Mouse (Mus musculus) forebrain, embryonic 15.5 days (tissue): ENCODE data around the gene Klf11. TPM values are rescaled to one million over a fixed set of nuclear protein-coding genes. Genes with fewer than 3 reads are reported as not detected.

Source experiments
- ATAC-seq: fragments of 200-750 bp; cut with Nextera tagmentation; replicated peaks from 2 replicates; pipeline ENCODE4 v1.8.0; 2017; ENCODE audit warnings: mild to moderate bottlenecking, moderate TSS enrichment, moderate library complexity
- H3K27ac ChIP-seq: fragments of 300-500 bp; sonication (generic); replicated peaks from 2 replicates; pipeline ENCODE4 v1.5.1; 2015; ENCODE audit warnings: mild to moderate bottlenecking, inconsistent platforms
- H3K27me3 ChIP-seq: fragments of 300-500 bp; sonication (generic); 2 replicates; pipeline ENCODE4 v1.6.1; 2015; ENCODE audit warnings: inconsistent platforms
- H3K36me3 ChIP-seq: fragments of 300-500 bp; sonication (generic); 2 replicates; pipeline ENCODE4 v1.6.1; 2015; ENCODE audit warnings: mild to moderate bottlenecking, inconsistent platforms
- H3K4me1 ChIP-seq: fragments of 300-500 bp; sonication (generic); 2 replicates; pipeline ENCODE4 v1.6.1; 2015; ENCODE audit warnings: inconsistent platforms
- H3K4me2 ChIP-seq: fragments of 300-500 bp; sonication (generic); replicated peaks from 2 replicates; pipeline ENCODE4 v1.6.1; 2015; ENCODE audit warnings: mild to moderate bottlenecking, inconsistent platforms
- H3K4me3 ChIP-seq: fragments of 300-500 bp; sonication (generic); 2 replicates; pipeline ENCODE4 v1.5.1; 2015; ENCODE audit warnings: mild to moderate bottlenecking, inconsistent platforms
- H3K9ac ChIP-seq: fragments of 300-500 bp; sonication (generic); replicated peaks from 2 replicates; pipeline ENCODE4 v1.6.1; 2015; ENCODE audit warnings: mild to moderate bottlenecking, inconsistent platforms
- H3K9me3 ChIP-seq: fragments of 300-500 bp; sonication (generic); 2 replicates; pipeline ENCODE4 v1.6.1; 2016; ENCODE audit warnings: inconsistent platforms
- WGBS: fragments of 180-500 bp; shearing (Covaris S2); methylation state at CpG from one replicate; pipeline ENCODE4 v1.1.7; 2015; ENCODE audit warnings: mixed read lengths; 5-methylcytosine and 5-hydroxymethylcytosine counted together
- polyA plus RNA-seq: library from polyadenylated mRNA; unstranded; fragments of >200 nt; fragmentation: Nextera tagmentation; extraction: Ambion mirVana; gene quantifications from 2 replicates; pipeline ENCODE4 v1.2.1, GENCODE M21; 2015

The Klf11 gene
- polyA plus RNA-seq, 1 experiment from 2014 or later, result 17.7 TPM

- H3K9ac ChIP-seq, result peak within 1 kb of the TSS; percentile 78
- no peaks in the 10 kb centered on the region for H3K9me3 ChIP-seq
- peak within 1 kb of the TSS; percentile 97 for H3K4me3 ChIP-seq
- no peaks in the 10 kb centered on the region for H3K27me3 ChIP-seq
- 0 out of 2 replicates have a peak, but pooled peaks cover 3% of the 10 kb centered on the region for H3K36me3 ChIP-seq
- under 1% methylated on average over 83 of the region's 83 CpGs for WGBS
- H3K4me1 ChIP-seq, result peaks cover 35% of the 10 kb centered on the region
- H3K27ac ChIP-seq, result peak within 1 kb of the TSS; percentile 75
- H3K4me2 ChIP-seq, result peak within 1 kb of the TSS; percentile 85
- ATAC-seq, result peak; percentile 90
Observed at GRCm38 (mm10) chr12:24707954-24708823, 57.1 kb downstream of the Klf11 start, which contains the start of gene Rrm2. TSS of gene Rrm2 (plus strand) at chr12:24708241.

- H3K9me3 ChIP-seq, result no peaks in the 10 kb centered on the region
- peak overlapping the region; percentile 97 for H3K4me3 ChIP-seq
- no peak for ATAC-seq
- peaks cover 35% of the 10 kb centered on the region for H3K4me1 ChIP-seq
- H3K27ac ChIP-seq, result peak overlapping the region; percentile 75
- 0 out of 2 replicates have a peak, but pooled peaks cover 3% of the 10 kb centered on the region for H3K36me3 ChIP-seq
- peak overlapping the region; percentile 78 for H3K9ac ChIP-seq
- under 1% methylated on average over 17 of the region's 17 CpGs for WGBS
- peak overlapping the region; percentile 85 for H3K4me2 ChIP-seq
- H3K27me3 ChIP-seq, result no peaks in the 10 kb centered on the region
Observed at GRCm38 (mm10) chr12:24708824-24709218, 57.7 kb downstream of the Klf11 start.

DNA sequence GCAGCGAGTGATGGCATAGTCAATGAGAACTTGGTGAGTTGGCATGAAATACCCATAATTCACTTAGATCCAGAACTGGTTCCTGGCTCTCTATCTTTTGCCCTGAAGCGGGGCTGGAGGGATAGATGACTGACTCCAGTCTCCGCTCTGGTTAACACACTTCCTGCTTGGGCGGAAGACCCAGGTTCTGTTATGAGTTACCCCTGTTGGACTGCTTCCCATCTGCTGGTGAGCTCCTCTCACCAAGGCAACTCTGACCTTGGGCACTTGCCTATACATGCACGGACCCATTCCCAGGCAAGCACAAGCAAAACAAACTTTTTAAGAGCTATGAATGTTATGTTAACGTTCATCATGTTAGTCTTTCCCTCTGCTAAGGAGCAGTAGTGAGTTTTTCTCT lies 58.3 kb downstream of the Klf11 start:
- 17% methylated on average over 6 of the region's 6 CpGs for WGBS
- H3K4me2 ChIP-seq, result peak overlapping the region; percentile 85
- peaks cover 35% of the 10 kb centered on the region for H3K4me1 ChIP-seq
- H3K9ac ChIP-seq, result peak overlapping the region; percentile 78
- ATAC-seq, result no peak
- peak overlapping the region; percentile 97 for H3K4me3 ChIP-seq
- 0 out of 2 replicates have a peak, but pooled peaks cover 3% of the 10 kb centered on the region for H3K36me3 ChIP-seq
- no peaks in the 10 kb centered on the region for H3K9me3 ChIP-seq
- no peaks in the 10 kb centered on the region for H3K27me3 ChIP-seq
- no peak overlapping the region for H3K27ac ChIP-seq

GRCm38 (mm10) chr12:24709831-24710508 lies 58.9 kb downstream of the Klf11 start:
- Histone ChIP-seq H3K36me3 (0 out of 2 replicates have a peak, but pooled peaks cover 3% of the 10 kb centered on the region), H3K4me3 (peak overlapping the region; percentile 97), H3K4me2 (peak overlapping the region; percentile 85), H3K9me3 (no peaks in the 10 kb centered on the region), H3K9ac (peak overlapping the region; percentile 78; the same call in 1 of the 2 replicates), H3K27me3 (no peaks in the 10 kb centered on the region), H3K4me1 (peaks cover 35% of the 10 kb centered on the region), H3K27ac (no peak overlapping the region)
- WGBS, result 22% methylated on average over 5 of the region's 5 CpGs
- ATAC-seq, result peak; percentile 13; the same call in 1 of the 2 replicates

DNA sequence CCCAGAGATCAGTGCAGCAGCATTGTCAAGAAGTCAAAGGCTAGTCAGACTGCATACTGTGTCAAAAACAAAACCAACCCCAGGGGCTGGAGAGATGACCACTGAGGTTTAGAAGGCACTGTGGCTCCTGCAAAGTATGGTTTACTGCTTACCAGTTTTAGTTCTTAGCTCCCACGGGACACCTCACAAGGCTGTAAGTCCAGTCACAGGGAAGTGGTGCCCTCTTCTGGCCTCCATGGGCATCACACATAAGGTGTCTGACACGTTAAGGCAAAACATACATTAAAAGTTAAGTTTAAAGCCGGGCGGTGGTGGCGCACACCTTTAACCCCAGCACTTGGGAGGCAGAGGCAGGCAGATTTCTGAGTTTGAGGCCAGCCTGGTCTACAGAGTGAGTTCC lies 59.6 kb downstream of the Klf11 start:
- Histone ChIP-seq H3K4me2 (peak overlapping the region; percentile 18; the same call in 1 of the 2 replicates), H3K36me3 (0 out of 2 replicates have a peak, but pooled peaks cover 3% of the 10 kb centered on the region), H3K9ac (no peak overlapping the region)

More for the DNA sequence above, 59.6 kb downstream of the Klf11 start:
- Histone ChIP-seq H3K4me3 (no peak overlapping the region), H3K9me3 (no peaks in the 10 kb centered on the region), H3K27me3 (no peaks in the 10 kb centered on the region), H3K4me1 (peaks cover 35% of the 10 kb centered on the region), H3K27ac (no peak overlapping the region)
- 58% methylated on average over 5 of the region's 5 CpGs for WGBS
- no peak for ATAC-seq

Other genes starting within 250 kb of the Klf11 start
- gene Taf1b, start 152.9 kb upstream of the Klf11 start, polyA plus RNA-seq, result 42.1 and 42.4 TPM in 2 replicates
- 0.59 and 0.84 TPM in 2 replicates for gene Grhl1, start 79.0 kb upstream of the Klf11 start, polyA plus RNA-seq
- 2.1 TPM in 2 replicates for gene Cys1, start 30.5 kb downstream of the Klf11 start, polyA plus RNA-seq
- gene Rrm2, start 57.0 kb downstream of the Klf11 start, polyA plus RNA-seq, result 180 and 182 TPM in 2 replicates
- gene Mboat2, start 179.6 kb downstream of the Klf11 start, polyA plus RNA-seq, result 70.7 and 72.5 TPM in 2 replicates